8 mouse cellular contexts compared by ENCODE assay signal in the genomic region with DNA sequence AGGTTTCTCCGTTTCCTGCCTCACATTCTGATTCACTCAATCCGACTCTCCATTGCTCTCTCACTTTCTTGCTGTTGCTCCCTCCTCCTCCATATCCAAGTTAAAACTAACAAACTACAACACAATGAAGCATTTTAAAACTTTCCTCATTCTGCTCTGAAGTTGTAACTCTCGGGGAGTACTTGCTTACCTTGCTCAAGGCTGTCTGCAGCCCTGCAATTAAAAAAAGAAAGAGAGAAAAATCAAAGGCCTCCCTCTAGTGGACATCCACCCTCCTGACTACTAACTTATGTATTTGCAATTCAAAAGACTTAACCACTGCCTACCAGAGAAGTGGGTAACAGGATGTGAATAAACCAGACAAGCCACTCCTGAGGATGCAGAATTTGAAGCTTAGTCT. TPM values are rescaled to one million over a fixed set of nuclear protein-coding genes. Genes with fewer than 3 reads are reported as not detected.
DNase-seq lines count a peak whose midpoint lies in the region; ATAC-seq lines count a peak whose summit lies in the region.

No protein-coding gene starts in this region.

- no peaks in the 10 kb centered on the region for H3K36me3 ChIP-seq in intestine, embryonic 16.5 days (ENCODE audit: control insufficient read depth, insufficient read depth, low read length)
- peaks cover 17% of the 10 kb centered on the region for H3K36me3 ChIP-seq in liver, embryonic 15.5 days (replicated peaks)

- 0% methylated on average over 3 of the region's 3 CpGs for WGBS in intestine, embryonic 16.5 days
- under 1% methylated on average over 3 of the region's 3 CpGs for WGBS in liver, embryonic 15.5 days (ENCODE audit: insufficient replicate concordance)

- DNase-seq in A20 (ENCODE audit: low read depth, low spot score) (peak; percentile 87), ES-CJ7 (ENCODE audit: low read depth, low spot score) (peak; percentile 79)
- DNase-seq in cerebellum, adult 9-11 months: peak; percentile 53
- peak; percentile 62 for DNase-seq in forelimb bud, embryonic 11.5 days (ENCODE audit: low read depth, low spot score)
- peak; percentile 33 for DNase-seq in neural tube, embryonic 10.5 days (ENCODE audit: extremely low spot score, low spot score)
- no peak for DNase-seq in urinary bladder, adult 2 months (ENCODE audit: low spot score)

- peak; percentile 31 for ATAC-seq in intestine, embryonic 16.5 days
- no peak for ATAC-seq in liver, embryonic 15.5 days (ENCODE audit: insufficient read depth)

- peak overlapping the region; percentile 65 for H3K9ac ChIP-seq in intestine, embryonic 16.5 days (ENCODE audit: low read depth, low read length)
- H3K9ac ChIP-seq in liver, embryonic 15.5 days: peak overlapping the region; percentile 54

- peak overlapping the region; percentile 96 for H3K27ac ChIP-seq in intestine, embryonic 16.5 days (ENCODE audit: low read length)
- H3K27ac ChIP-seq in liver, embryonic 15.5 days (replicated peaks): peak overlapping the region; percentile 95

- peaks cover 9% of the 10 kb centered on the region for H3K4me1 ChIP-seq in intestine, embryonic 16.5 days (ENCODE audit: control insufficient read depth, insufficient read depth, low read length)
- peaks cover 41% of the 10 kb centered on the region for H3K4me1 ChIP-seq in liver, embryonic 15.5 days (replicated peaks)

- peak overlapping the region; percentile 91 for H3K4me2 ChIP-seq in intestine, embryonic 16.5 days (ENCODE audit: low read depth, low read length)
- H3K4me2 ChIP-seq in liver, embryonic 15.5 days: peak overlapping the region; percentile 91

- H3K4me3 ChIP-seq in intestine, embryonic 16.5 days (ENCODE audit: low read length): peak overlapping the region; percentile 92
- H3K4me3 ChIP-seq in liver, embryonic 15.5 days (replicated peaks): peak overlapping the region; percentile 97

- no peaks in the 10 kb centered on the region for H3K27me3 ChIP-seq in intestine, embryonic 16.5 days (replicated peaks; ENCODE audit: control insufficient read depth, insufficient read depth, low read length)
- H3K27me3 ChIP-seq in liver, embryonic 15.5 days: no peaks in the 10 kb centered on the region

- H3K9me3 ChIP-seq in intestine, embryonic 16.5 days (ENCODE audit: control insufficient read depth, low read length): no peaks in the 10 kb centered on the region
- H3K9me3 ChIP-seq in liver, embryonic 15.5 days (replicated peaks): no peaks in the 10 kb centered on the region

RNA-seq across cellular contexts. Expression of gene Mtrf1l, which starts 1.1 kb away (rescaled TPM):
- 11.9 and 12.5 TPM in 2 replicates for polyA plus RNA-seq in intestine, embryonic 16.5 days (2015; fragmentation: Nextera tagmentation; extraction: Ambion mirVana)
- 6.0 and 6.6 TPM in 2 replicates for polyA plus RNA-seq in liver, embryonic 15.5 days (2015; fragmentation: Nextera tagmentation; extraction: Ambion mirVana)
- 5.8 and 7.4 TPM in 2 replicates for polyA plus RNA-seq in urinary bladder, adult 2 months (2012; rRNA removed)

RNA-seq across cellular contexts. Expression of gene Fbxo5, which starts 19.4 kb away (rescaled TPM):
- polyA plus RNA-seq in intestine, embryonic 16.5 days (2015; fragmentation: Nextera tagmentation; extraction: Ambion mirVana): 41.6 and 47.9 TPM in 2 replicates
- polyA plus RNA-seq in liver, embryonic 15.5 days (2015; fragmentation: Nextera tagmentation; extraction: Ambion mirVana): 82.7 and 89.3 TPM in 2 replicates
- polyA plus RNA-seq in urinary bladder, adult 2 months (2012; rRNA removed): 5.2 and 5.6 TPM in 2 replicates
